Mouse (Mus musculus): ENCODE measurements at regions not wholly inside any gene's neighbourhood (a gene's known extent, or its start where the extent isn't known, plus 50 kb on each side); places are given as distances from the start of the nearest gene placed in this dataset.

DNA sequence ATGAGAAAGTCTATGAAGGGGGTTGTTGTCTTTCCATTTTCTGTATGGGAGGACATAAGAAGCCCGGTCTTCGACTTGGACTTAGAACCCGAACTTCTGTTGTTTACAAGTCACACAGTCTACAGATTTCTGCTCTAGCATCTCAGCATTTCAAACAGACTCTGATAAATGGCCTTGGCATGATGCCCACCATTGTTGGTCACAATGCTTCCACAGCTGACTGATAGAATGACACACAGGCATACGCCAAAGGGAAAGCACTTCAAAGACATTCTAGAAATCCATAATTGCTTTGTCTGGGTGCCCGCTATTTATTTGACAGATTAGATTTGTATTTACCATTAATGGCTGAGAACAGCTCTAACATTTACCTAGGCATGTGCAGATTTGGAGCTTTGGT lies 326.2 kb upstream of the Tnp1 start:
- CTCF ChIA-PET: no interaction called here

DNA sequence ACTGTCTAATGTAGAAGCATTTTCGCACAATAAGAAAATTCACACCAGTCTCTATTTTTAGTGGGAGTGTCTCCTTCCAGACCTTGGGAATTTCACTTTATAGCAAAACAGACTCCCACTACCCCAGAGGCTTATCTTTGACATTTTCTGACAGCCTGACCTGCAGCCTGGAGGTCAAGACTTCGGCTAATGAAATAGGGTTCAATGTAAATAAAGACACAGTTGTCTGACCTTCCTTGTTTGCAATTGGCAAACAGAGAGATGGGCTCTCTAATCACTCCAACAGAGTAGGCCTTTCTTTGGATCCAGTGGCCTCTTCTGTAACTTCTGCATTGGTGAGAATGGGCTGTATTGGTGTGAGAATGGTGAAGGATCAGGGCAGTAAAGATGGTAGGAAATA lies 321.7 kb upstream of the Tnp1 start:
- CTCF ChIA-PET: no interaction called here

DNA sequence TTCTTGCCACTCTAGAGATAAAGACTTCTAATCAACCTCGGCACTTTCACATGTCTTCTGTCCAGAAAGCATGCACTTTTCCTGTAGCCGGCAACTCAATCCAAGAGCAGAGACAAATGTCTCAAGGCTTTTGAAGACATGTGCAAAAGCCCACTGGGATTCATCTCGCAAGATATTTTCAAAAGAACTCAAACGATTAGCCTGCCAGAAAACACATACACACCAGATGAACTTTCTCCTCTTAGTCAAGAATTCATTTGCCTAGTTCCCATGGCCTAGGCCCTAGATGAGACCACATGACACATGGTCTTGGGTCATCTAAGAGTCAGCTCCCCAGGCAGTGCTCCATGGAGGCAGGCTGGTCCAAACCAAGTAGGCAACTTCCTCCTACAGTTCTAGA lies 293.8 kb upstream of the Tnp1 start:
- CTCF ChIA-PET: no interaction called here

DNA sequence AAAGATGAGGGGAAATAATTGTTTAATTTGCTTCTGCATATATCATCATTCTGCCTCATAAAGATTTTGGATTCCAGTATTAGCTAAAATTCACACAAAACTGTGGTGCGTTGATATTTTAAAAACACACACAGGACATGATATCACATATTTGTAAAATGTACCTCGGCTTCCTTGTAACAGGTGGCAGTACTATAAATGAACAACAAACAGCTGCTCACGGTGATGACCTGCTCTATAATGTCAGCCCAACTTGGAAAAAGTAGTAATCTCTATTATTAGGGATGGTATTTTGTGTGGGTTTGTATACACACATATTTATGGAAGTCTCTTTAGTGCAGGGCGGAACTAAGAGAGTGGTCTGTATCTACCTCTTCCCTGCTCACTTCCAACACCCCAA lies 292.7 kb upstream of the Tnp1 start:
- CTCF ChIA-PET: no interaction called here

DNA sequence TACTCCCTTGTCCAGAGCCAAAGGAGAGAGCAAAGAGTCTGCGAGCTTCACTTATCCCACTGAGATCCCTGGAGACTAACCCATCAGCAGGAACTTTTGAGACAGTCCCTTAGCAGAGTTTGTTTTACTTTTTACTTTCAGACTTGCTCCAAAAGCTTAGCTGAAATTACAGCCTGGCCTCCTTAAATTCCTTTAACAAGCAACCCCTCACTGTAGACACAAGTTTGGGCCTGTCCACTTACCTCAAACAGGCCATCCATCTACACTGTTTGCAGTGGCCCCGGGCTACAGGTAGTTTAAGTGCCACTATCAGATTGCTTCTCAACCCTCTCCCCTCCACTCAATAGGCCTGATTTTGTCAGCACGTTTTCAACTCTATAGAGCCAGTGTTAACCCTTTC lies 291.5 kb upstream of the Tnp1 start:
- CTCF ChIA-PET: no interaction called here

DNA sequence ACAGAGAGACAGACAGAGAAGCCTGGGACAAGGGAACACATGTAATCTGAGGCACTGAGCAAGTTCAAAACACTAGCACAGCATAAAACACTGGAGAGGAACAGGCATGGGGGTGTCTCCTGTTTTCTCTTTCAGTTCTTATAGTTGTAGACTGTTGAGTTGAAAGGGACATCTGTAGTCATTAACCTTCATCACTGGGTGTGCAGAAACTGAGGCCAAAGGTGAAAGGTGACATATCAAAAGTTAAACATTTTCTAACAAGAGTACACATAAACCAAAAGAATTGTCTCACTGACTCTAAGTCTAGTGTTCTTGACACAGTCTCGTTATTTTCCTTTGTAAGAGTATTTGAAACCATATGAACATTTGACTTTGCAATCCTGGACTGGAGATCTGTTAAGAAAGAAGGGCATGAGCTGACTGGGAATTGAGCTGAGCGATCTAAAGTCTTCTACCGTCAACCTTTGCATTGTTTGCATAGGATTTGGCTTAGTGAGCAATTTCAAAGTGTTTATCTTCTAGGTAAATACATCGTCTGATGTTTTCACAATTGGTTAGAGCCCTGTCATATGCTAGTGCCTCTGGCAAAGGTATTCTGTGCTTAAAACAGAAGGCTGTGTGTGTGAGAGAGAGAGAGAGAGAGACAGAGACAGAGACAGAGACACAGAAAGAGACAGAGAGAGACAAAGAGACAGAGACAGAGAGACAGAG lies 284.4 kb upstream of the Tnp1 start:
- CTCF ChIA-PET: no interaction called here

DNA sequence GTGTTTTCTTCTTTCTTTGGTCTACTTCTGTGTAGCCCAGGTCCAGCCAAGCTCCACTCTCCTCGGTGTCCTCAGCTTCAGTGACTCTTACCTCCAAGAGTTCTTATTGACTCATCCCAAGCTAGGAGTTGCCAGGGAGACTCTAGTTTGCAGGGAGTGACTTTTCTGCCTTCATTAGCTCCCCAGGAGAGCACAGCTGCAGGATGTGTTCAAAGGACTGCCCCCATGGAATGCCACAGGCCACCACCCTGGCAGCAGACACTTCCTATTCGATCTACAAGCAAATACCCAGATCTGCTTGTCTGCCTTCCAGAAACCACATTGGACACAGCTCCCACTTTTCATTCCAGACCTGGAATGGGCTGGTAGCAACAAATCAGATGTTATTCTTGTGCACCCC lies 269.6 kb upstream of the Tnp1 start:
- CTCF ChIA-PET: no interaction called here

DNA sequence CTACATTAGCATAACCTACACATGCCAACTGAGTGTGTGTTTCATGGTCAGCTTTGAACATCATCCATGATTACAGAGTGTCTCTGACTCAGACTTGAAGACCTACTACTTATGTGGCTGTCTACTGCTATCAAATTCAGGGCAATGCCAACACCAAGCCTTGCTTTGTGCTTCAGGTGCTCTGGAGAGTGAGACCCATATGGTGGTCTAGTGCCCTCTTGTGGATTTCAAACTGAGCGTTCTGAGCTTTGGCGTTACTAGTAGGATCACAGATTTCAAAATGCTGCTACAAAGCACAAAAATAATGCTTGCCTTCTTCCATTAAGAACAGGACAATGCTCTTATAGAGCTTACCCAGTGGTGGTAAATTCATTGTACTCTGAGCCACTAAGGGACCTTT lies 258.8 kb upstream of the Tnp1 start:
- CTCF ChIA-PET: no interaction called here

DNA sequence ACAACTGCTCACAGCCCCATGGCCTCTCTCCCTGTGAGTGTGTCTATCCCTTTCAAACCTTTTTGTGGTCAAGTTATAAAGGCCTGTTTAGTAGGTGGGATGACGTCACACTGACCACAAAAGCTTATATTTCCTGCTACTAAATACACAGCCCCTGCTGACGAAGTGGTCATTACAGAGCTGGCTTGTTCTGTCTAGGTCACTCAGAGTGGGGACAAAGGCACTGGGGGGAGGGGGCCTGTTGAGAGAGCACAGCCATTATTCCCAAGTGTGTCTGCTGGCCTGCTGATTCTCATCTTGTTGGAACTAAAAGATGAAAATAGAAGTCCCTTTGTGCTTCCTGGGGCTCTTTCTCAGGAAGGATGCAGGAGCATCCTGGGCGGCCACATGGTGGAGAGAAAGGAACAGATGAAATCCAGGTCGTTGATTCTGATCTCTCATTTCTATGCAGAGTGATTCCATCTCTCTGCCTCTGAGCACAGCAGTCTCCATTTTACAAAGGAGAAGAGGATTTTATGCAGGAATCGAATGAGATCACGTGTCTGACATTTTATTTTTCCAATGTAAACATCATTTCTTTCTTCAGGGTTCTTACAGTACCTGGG lies 255.2 kb upstream of the Tnp1 start:
- CTCF ChIA-PET: no interaction called here

DNA sequence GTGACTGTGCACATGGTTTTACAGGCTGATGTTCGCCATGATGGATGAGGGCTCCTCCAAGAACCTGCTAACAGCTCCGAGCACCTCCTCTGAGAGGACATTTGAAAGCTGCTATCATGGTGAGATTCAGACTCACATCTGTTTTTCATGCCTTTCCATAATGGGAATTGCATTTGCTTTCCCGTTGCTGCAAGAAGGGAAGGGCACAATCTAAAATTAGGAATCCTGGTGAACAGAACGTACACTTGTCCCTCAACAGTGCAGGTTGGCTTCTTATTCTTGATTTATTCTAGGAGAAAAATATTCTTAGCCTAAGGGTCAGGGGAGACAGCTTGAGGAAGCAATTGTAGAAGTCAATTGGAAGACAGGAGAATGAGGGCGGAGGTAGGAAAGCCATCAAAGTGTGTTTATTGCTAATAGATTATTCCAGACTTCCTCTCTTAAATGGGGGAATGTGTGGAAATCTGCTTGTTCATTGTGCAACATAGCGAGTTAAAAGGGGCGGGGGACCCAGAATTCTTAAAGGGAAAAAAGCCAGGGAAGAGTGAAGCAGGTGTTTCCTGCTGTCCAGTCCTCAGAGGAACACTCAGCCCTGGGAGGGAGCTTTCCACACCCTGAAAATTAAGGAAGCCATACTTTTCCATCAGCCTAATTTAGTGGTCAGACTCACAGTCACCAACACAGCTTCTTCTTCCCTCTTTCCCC lies 253.5 kb upstream of the Tnp1 start:
- CTCF ChIA-PET: interaction anchor here (0.7 kb wide), 1 partner anchor 40 kb away, joined by 3 read pairs; no protein-coding TSS in a partner anchor

DNA sequence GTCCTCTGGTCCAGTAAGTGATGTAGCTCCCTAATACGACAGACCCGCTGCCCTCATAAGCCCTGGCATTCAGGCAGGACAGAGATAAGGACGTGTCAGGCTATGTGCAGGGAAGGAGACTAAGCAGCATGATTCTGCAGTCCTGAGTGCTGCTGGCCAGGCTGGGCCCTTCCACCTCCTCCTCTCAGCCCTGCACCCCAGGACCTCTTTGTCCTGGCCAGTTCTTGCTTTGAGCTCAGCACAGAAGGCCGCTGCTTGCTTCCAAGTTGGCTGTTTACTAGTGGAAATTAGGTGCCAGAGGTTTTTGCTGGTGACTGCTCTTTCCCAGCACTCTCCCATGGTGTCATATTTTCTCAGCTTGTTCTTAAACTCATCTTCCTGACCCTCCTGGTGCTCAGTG lies 249.3 kb upstream of the Tnp1 start:
- CTCF ChIA-PET: no interaction called here

DNA sequence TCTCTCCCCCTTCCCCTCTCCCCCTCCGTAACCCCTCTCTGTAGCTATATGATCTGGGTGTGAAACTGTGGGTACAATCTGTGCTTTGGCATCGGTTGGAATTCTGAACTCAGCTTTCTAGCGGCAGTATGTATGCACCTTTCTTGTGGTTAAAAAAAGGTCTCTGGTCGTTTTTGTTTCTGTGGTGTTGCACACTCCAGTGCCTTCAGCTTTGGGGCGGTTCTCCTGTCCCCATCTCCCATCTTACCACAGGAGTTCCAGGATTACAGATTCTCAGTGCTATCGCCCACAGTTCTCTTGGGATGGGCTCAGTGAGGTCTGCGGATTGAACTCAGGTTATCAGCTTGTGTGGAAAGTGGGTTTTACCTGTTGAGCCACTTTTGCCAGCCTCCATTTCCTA lies 248.5 kb upstream of the Tnp1 start:
- CTCF ChIA-PET: no interaction called here

DNA sequence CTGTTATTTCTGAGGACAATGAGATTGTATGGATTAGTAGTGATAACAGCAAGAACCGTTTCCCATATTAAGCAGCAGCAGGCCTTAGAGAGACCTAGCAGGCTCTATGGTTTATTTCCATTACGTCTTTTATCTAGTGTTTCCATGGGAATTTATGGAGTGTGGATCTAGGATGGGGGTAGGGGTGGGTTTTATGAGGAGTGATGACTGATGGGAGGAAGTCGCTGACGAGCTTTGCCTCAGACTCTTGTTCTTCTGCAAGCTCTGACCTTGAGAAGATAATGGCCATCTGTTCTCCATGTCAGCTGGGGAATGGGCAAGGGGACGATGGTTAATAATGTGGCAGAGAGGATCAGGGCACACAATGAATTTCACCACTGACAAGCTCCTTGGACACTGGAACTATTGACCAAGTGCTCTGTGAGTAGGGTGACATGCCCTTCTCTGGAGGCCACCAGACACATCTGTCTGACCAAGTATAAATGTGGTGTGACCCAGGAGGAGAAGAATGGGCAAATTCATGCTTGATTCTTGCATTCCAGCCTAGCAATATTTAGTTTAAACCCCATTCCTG lies 243.9 kb upstream of the Tnp1 start:
- CTCF ChIA-PET: no interaction called here

DNA sequence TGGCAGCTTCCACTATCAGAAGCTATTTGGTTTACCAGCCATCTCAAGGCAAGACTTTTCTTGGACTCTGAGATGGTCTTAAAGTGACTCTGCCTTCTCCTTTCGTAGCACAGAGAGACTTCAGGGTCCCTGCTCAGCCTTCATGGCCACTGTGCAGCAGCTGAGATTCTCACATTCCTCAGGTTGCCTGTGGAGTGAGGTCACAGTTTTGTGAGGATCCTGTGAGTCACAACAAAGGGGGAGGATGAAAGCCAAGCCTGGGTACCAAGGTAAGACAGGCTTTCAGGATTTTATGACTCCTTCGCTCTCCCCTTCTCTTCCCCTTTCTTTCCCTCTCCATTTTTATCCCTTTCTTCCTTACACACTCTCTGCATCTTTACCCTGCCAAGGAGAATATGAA lies 241.6 kb upstream of the Tnp1 start:
- CTCF ChIA-PET: no interaction called here

DNA sequence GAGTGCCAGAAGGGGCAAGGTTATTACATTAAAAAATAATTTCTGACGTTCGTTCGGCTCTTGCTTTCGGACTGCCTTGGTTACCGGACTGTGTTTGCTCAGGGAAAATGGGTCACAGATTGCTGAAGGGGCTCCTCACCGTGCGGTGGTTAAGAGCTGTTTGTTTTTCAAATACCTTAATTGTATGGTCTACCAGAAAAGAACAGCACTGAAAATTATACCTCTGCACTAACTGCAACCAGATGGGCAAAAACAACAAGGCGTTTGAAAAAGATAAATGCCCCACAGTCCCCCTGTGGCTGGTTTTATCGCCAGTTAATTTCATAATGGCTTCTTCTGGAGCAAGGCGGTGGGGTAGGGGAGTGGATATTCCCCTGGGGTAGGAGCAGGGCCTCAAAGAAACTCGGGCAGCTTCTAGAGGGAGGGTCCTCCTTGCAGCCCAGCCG lies 236.2 kb upstream of the Tnp1 start:
- CTCF ChIA-PET: no interaction called here

DNA sequence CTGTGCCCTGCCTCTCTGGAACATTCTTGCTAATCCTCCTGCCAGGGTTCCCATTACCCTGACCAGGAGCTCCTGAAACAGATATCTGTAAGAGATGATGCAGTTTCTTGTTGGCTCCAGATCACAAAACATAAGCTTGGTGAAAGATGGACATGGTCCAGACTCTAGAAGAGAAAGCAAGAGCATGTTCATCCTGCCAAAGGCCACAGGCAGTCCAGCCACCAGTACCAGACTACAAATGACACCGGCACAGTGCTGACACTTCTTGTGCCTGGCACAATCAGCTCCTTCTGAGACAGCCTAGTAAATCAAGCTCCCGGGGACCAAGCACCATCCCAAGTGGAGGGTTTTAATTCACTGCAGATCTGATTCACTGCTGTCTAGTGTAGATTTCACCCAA lies 228.3 kb upstream of the Tnp1 start:
- CTCF ChIA-PET: no interaction called here

DNA sequence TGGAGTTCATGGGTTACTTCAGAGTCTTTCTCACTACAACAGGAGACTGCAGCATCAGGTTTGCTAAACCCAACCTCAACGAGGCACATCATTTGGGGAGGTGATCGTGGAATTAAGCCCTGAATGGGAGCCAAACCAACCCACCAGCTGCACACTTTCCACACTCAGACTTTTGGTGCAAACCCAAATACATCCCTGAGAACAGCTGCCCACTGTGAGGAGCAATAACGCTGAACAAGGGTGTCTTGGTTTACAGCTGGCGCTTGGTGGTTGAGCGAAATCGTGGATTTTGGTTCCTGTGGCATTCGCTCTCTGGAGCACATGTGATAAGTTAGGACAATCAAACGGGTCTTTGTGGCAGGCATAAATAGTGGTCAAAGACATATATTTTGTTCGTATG lies 226.6 kb upstream of the Tnp1 start:
- CTCF ChIA-PET: no interaction called here

DNA sequence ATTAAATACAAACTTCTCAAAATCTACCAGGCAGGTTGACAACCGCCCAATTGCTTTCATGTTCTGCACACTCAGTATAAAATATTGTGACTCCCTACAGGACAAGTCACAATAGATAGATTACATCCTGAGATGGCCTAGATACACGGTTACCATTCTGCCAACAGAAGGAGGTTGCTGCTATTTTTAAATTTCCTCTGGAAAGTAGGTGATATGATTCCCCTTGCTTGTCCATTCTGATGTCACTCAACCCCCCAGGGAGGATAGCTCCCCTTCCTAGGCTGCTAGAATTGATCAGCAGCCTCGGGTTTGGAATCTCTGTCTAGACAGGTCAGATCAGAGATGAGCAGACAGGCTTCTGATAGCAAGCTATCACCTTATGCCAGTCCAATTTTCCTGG lies 221.2 kb upstream of the Tnp1 start:
- CTCF ChIA-PET: no interaction called here

DNA sequence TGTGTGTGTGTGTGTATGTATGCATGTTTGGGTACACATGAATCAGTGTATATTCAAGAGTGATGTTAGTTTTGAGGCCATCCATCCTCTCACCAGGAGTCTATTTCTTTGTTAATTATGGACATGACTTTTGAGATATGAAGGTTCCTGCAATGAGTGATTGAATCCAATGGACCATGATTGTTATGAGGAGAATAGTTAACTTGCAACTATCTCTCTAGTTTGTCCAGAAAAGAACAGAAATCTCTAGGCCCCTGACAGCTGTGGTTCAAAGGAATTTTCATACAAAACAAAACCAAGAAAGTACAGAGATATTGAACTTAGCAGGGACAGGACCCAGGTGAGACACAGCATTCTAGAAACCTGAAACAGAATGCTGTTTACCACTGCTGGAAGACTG lies 217.9 kb upstream of the Tnp1 start:
- CTCF ChIA-PET: no interaction called here

DNA sequence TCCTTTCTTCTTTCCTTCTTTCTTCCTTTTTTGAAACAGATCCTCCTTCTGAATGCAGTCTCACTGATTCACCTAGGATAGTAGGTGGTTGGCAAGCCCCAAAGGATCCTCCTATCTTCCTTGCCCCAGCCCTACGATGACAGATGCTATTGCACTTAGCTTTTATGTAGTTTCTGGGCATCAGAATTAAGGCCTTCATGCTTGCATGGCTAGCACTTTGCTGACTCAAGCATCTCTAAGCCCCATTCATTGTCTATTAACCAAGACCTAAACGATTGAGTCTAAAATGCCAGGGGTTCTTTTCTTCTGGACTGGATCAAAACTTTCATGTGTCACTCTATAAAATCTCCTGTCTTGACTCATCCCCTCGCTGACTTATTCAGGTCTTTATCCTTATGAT lies 217.3 kb upstream of the Tnp1 start:
- CTCF ChIA-PET: no interaction called here

DNA sequence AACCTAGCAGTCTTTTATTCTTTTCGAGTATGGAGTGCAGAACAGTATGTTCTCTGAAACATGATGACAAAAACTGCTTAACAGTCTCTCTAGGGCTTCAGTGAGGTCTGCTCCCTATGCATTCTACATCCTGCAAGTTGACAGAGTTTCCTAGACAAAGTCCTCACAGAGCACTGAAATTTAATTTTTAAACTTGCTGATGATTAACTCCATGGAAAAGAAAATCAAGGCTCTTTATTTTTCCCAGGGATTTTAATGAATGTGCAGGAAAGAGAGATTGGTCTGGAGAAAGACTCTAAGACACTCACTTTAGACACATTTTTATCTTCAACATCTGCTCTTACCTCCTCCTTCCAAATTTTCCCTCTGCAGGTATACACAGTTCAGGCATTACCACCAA lies 214.9 kb upstream of the Tnp1 start:
- CTCF ChIA-PET: no interaction called here

DNA sequence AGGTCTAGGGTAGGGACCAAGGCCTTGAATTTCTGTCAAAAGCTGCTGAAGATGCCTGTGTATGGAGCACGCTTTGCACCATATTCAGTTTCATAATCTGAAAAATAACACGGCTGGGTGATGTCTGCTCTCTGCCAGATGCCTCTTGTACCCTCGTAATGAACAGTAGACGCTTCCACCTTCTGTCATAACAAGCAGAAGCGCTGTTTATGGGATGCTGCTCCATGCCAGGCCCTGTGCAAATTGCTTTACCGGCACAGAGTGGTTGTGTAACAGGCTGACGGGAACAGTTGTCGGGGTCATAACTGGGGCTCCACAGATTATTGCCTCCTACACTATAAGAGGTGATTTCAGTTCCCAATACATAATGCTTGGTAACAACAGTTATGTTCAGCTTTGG lies 211.5 kb upstream of the Tnp1 start:
- CTCF ChIA-PET: no interaction called here

DNA sequence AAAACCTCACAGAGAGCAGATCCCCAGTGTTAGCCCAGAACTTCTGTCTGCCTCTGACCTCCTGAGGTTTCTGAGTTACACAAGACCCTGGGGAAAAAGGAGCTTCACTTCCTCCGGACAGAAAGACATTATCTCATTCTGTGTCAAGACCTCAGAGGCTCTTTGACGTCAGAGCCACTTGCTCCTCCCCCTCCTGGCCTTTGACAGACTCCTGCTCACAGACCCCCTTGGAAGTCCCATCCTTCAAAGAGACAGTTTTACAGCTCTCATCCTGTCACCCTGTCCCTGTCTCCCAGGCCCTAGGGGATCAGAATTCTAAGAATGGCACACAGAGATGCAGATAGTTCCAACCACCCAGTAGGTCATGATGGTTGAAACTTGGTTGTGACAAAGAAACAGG lies 206.2 kb upstream of the Tnp1 start:
- CTCF ChIA-PET: no interaction called here
